Mouse (Mus musculus): ENCODE data around the gene Amn1. TPM values are rescaled to one million over a fixed set of nuclear protein-coding genes. Genes with fewer than 3 reads are reported as not detected.
"Not testable (repeated sequence)": the region's sequence is repeated elsewhere in the genome, so short reads cannot be mapped to it uniquely, and the experiment has no call there.

Gene Amn1
- 5.7 and 8.1 TPM in 2 replicates for polyA plus RNA-seq (2012; rRNA removed)

DNA sequence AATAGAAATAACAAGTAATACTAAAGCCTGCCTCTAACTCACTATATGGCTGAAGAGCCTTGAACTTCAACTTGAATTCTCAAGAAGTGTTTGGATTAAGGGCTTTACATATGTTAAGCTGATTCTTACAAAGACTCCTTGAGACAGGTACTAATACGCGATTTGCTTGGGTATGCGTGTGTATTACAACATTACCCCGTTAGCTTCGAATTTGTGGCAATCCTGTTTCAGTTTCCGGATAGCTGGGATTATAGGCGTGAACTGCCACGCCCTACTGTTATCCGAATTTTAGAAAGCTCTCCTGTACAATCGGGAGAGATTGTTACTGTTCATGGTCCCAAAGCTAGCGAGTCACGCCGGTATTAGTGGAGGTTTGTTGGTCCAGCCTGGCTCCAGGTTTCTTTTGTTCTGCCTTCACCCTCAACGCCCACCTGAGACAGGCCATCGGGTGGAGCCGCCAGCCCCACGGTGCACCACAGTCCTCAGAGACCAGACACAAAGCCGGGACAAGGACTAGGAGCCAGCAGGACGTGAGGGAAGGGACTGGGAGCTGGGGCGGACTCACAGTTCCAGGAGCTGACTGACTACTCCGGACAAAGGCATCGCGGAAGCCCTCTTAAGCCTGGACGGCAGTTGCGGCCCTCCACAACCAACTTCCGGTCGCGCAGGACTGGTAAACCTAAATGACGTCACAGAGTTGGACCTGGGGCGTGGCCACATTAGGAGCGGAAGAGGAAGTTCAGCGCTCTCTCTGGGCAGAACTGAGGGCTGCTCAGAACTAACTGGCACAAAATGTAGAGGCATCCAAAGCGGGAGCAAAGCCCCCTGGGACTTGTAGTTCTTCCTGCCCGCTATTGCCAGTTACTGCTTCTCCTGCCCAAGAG lies at the start of gene Amn1:
Gene Amn1, minus strand, starts transcription at position 672 of the 884 bp plus-strand sequence.
- DNase-seq (ENCODE audit: low read depth, low spot score), result peak; percentile 96
- WGBS, result 2% methylated on average over 34 of the region's 34 CpGs

DNA sequence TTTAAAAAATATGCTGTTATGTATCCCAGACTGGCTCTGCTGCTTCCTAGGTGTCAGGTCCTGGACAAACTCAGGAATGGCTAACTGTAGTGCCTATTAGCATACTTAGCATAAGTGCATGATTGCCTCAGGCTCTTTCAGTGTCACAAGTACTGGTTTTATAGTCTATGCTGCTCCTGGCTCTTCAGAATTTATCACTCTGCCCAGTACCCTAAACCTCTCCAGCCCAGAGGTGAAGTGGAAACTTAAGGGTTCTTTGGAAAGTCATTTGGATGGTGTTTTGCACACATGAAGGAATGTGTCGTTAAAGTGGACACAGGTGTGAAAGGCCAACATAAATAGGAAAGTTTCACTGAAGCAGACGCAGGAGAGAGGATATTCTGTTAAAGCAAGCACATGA lies 48.3 kb upstream of the Amn1 start:
- WGBS, result 78% methylated on average over 2 of the region's 2 CpGs

DNA sequence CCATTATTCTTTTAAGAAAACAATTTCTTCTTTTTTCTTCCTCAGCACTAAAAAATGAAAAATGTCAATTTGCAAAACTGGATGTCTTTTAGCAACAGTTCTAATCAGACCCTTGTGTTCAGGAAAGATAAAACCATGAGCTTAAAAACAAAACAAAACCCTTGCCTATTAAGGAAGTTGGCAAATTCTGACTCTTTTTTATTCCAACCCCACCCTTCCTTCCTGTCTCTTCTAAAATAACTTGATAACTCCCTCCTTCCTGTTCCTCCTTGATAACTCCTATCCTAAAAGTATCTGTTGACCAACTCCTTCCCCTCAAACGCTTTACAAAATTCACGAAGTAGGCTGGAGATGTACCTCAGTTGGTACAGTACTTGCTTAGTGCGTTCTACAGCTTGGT lies 45.4 kb upstream of the Amn1 start:
- no peak for DNase-seq (ENCODE audit: low read depth, low spot score)
- 87% methylated on average over 3 of the region's 3 CpGs for WGBS

More for the DNA sequence above, 48.3 kb upstream of the Amn1 start:
- no peak for DNase-seq (ENCODE audit: low read depth, low spot score)

DNA sequence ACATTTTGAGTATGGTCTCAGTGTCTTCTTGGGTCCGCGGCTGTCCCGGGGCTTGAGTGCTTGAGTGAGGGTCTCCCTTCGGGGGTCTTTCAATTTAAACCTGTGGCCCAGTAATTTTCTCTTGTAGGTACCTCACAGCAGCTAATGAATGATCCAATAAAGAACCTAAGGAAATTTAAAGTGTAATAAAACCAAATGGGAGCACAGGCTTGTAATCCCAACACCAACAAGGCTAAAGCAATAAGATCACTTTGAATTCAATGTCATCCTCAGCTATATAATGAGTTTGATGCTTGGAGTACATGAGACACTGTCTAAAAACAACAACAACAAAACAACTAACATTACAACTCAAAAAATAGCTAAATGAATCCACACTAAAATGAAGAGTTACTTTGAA lies 36.2 kb upstream of the Amn1 start:
- 90% methylated on average over 4 of the region's 4 CpGs for WGBS
- no peak for DNase-seq (ENCODE audit: low read depth, low spot score)

DNA sequence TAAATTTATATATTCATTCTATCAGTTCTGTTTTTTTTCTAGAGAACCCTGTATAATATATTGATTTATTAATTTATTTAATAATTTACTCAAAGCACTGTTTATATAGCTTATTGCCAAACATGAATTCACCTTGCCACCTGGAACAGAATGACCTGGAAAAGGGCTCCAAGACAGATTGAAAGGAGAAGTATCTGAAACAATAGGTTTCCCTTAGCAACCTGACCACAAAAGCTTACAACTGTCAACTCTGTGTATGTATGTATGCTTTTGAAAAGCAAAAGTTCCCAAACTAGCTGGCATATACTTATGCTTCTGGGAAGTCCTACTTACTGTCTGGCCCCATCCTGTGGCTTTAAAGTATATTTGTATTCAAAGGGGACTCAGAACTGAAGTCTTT lies 32.8 kb upstream of the Amn1 start:
- no peak for DNase-seq (ENCODE audit: low read depth, low spot score)

DNA sequence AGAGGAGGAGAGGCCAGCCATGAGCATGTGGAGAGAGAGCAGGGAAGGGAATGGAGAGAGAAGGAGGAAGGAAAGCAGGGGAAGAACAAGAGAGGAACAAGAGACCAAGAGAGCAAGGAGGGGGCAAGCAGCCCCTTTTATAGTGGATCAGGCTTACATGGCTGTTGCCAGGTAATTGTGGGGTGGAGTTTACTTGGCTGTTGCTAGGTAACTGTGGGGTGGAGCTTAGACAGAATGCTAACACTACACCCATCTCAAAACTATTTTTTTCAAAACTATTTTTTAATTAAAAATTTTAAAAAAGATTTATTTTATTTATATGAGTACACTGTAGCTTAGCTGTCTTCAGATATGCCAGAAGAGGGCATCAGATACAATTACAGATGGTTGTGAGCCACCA lies 10.1 kb upstream of the Amn1 start:
- no peak for DNase-seq (ENCODE audit: low read depth, low spot score)

DNA sequence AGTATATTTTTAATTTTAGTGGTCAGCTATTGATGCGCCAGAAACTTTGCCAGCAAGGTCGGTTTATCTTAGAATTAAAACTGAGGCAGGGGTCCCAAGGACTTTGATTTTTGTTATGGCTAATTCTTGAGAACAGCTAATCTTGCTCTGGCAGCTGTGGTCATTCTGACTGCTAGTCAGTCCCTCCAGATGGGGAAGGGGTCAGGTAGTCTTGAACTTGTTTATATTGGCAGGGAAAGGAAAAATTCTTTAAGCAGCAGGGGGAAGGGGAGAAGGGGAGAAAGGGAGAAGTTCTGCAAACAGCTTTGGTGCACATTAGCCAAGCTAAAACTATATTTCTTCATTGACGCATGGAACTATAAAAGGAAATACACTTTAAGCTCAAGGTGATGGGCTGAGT lies 8.6 kb upstream of the Amn1 start:
- WGBS, result 68% methylated on average over 3 of the region's 3 CpGs
- DNase-seq (ENCODE audit: low read depth, low spot score), result no peak

DNA sequence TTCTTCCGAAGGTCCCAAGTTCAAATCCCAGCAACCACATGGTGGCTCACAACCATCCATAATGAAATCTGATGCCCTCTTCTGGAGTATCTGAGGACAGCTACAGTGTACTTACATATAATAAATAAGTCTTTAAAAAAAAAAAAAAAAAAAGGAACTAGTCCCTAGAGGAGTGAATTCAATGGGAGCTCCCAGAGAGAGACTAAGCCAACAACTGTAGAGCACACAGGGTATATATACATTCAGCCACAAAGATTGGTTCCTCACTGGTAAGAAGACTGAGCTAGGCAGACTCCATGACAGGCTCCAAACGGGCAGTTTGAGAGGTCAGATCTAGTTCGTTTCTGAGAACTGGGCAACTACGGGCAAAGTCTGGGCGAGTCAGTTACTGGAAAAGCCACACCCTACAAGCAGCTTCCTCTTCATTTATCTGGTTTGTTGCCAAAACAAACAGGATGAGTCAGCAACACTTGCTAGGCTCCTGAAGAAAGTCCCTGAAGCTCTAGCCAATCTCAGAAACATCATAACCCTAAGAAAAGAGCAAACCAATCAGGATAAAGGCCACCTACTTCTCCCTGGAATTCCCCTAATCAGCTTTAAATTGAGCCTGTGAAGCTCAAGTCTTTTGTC lies 4.9 kb upstream of the Amn1 start:
- 33% methylated on average over 5 of the region's 5 CpGs for whole genome bisulfite sequencing
- DNase-seq (ENCODE audit: low read depth, low spot score), result peak; percentile 99

DNA sequence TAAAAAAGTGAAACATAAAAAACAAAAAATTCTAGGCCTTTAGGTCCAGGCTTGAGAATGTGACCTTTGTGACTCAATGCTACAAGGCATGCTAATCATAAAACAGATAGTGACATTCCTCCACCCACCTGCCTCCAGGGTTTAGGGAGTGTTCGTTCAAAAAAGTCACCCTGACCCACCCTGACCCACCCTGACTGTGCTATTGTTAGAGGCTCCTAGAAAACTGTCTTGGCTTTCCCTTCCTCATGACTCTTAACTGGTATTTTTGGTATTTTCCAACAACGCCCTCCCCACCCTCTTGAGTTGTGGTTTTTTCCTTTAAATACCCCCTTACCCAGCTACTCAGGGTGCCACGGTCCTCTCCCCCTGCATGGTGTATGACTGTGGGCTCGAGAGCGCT lies 3.4 kb upstream of the Amn1 start:
- WGBS, result 75% methylated on average over 5 of the region's 5 CpGs
- not testable (repeated sequence) for DNase-seq (ENCODE audit: low read depth, low spot score)

DNA sequence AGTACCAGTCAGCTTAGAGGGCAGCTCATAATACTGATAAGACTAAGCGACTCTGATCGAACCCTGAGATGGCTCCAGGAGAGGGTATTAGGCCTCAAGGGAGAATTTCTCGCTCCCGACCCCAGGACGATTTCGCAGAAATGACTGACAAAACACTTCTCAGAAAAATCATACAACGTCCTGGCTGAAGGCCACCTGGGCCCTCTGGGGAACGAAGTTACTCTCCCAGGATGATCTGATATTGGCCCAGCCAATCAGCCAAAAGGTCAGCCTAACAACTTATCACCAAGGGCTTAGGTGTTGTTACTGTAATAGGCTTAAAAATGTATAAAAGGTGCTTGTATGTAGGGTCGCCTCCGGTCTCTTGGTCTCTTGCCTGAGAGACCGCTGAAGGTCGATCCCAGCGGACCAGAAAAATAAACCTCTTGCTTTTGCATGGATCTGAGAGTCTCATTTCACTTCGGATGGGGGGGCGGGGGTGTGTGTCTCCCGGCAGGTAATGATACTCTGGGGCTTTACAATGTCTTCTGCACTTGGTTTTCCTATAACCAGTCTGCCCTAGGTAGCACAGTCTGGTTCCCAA lies 919 bp upstream of the Amn1 start:
- no peak for DNase-seq (ENCODE audit: low read depth, low spot score)
- WGBS, result 97% methylated on average over 16 of the region's 16 CpGs

DNA sequence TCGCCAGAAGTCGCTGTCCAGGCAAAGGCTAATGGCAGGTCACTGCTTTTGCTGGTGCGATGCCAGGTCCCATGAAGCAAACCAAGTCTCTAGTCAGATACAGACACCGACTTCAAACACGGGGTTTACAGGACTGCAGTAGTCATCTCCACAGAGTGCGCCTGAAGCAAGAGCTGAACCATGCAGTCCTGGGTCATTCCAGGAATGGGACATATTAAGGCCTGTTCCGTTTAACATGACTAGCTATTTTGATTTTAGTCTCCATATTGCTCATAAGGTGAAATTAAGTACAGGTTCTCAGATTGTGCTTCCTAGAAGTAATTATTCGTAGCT lies 379 bp upstream of the Amn1 start:
- 30% methylated on average over 8 of the region's 8 CpGs for WGBS
- DNase-seq (ENCODE audit: low read depth, low spot score), result no peak

DNA sequence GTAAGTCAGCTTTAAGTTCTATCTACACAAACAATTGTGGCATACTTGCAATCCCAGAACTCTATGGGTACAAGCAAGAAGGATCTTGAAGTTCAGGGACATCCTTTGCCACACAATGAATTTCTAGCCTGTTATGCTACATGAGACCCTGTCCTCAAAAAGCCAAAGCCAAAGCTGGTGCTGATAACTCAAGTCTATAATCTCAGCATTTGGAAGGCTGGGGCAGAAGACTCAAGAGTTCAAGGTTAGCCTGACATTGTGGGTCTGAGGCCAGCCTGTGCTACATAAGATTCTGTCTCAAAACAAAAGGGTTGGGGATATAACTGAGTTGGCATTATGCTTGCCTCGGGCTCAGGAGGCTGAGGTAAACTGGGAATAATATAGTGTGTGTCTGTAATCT lies 1.1 kb downstream of the Amn1 start:
- DNase-seq (ENCODE audit: low read depth, low spot score), result no peak
- WGBS, result 35% methylated on average over 1 of the region's 1 CpGs

DNA sequence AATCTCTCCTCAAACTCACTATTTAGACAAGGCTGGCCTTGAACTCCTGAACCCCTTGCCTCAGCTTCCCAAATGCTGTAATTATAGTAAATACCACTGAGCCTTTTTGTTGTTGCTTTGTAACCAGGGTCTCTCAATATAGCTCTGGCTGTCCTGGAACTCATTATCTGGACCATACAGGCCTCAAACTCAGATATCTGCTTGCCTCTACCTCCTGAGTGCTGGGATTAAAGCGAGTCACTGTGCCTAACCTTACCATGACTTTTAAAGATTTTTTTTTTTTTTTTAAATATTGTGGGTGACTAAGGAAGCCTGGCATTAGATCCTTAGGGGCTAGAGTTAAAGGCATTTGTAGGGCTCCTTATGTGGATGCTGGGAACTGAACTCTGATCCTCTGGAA lies 4.5 kb downstream of the Amn1 start:
- 96% methylated on average over 1 of the region's 1 CpGs for WGBS
- no peak for DNase-seq (ENCODE audit: low read depth, low spot score)

DNA sequence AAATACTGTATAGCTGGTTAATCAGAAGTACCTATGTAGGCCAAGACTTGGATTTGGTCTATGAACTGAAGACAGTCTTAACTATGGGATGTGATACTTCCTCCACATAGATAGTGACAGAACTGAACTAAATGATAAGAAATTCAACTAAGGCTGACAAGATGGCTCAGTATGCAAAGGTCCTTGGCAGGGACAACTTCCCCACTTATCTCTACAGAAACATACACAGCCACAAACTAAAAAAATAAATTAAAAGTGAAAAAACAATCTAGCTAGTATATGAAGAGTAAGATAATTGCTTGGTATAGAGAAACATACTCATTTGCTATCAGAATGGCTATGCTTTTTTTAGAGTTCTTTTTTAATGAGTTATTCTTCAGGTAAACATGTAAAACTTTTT lies 9.4 kb downstream of the Amn1 start:
- DNase-seq (ENCODE audit: low read depth, low spot score), result no peak

DNA sequence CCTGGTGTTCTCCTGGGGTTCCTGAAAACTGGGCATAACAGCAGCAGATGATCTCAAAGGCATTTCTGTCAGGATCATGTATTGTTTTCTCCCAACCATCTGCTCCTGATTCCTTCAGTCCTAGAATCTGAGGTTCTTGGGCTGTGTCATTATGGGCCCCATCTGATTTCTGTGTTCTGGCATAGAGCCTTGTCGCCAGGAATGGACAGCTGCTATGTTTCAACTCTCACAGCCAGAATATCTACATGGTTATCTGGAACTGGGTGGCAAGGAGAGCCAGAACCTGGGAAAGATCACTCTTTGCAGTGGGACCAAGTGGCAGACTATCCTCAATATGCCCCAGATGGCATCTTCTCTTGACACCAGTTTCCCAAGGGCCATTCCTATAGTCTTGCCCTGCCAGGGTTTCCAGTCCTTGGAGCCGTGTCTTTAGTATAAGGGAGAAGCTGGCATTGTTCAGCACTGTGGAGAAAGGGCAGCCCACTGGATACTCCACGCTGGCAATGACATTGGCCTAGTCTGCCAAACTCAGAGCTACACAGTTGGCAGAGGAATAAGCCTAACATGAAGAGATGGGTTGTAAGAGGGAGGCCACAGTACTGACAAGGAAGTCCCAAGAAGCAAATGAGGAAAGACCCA lies 13.5 kb downstream of the Amn1 start:
- 71% methylated on average over 3 of the region's 3 CpGs for WGBS
- no peak for DNase-seq (ENCODE audit: low read depth, low spot score)

DNA sequence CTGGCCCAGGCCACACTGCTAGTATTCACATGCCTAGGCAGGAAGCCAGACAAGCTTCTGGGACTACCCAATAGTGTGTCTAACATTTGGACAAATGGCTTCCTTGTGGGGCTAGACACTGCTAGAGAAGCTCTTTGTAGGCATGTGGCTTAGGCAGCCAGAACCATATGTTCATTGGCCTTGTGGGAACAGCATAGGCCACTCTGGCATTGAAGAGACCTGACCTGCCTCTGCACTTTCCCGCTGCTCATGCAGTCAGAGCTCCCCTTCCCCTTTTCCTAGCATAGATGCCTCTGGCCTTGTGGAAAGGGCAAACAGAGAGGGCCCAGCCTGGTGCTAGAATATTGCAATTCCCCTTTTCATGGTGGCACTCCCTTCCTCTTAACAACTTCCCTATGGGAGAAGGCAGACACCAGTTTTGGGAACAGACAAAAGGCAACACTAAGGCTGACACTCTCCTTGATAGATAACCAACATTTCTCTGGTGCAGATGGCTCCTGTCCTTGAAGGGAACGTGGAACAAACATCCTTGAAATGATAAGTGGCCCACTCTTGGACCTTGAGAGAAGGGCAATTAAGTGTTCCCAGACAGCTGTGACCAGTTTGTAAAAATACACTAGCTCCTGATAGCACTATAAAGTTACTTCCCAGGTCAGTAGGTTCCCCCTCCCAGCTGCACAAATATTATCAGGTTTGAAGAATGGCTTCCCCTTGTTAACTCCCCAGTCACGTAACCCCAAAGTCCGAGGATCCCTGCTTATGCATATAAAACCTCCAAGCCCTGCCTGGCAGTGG lies 14.5 kb downstream of the Amn1 start:
- 24% methylated on average over 4 of the region's 4 CpGs for WGBS
- DNase-seq (ENCODE audit: low read depth, low spot score), result no peak

DNA sequence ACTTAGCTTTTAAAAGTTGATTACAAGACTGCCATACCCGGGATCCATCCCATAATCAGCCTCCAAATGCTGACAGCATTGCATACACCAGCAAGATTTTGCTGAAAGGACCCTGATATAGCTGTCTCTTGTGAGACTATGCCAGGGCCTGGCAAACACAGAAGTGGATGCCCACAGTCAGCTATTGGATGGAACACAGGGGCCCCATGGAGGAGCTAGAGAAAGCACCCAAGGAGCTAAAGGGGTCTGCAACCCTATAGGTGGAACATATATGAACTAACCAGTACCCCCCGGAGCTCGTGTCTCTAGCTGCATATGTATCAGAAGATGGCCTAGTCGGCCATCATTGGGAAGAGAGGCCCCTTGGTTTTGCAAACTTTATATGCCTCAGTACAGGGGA lies 18.5 kb downstream of the Amn1 start:
- not testable (repeated sequence) for DNase-seq (ENCODE audit: low read depth, low spot score)
- WGBS, result 94% methylated on average over 4 of the region's 4 CpGs

DNA sequence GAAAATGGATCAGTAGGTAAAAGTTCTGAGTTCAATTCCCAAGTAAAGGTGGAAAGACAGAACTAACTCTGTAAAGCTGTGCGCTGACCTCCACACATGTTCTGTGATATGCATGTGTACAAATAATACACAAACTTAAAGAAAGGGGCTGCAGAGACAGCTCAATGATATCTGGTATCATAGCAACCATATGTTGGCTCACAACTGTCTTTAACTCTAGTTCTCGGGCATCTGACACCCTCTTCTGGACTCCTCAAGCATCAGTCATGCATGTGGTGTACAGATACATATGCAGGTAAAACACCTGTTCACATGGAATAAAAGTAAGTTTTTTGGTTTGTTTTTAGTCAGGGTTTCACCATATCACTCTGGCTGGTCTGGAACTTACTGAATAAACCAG lies 20.1 kb downstream of the Amn1 start:
- WGBS, result 97% methylated on average over 2 of the region's 2 CpGs
- DNase-seq (ENCODE audit: low read depth, low spot score), result no peak

DNA sequence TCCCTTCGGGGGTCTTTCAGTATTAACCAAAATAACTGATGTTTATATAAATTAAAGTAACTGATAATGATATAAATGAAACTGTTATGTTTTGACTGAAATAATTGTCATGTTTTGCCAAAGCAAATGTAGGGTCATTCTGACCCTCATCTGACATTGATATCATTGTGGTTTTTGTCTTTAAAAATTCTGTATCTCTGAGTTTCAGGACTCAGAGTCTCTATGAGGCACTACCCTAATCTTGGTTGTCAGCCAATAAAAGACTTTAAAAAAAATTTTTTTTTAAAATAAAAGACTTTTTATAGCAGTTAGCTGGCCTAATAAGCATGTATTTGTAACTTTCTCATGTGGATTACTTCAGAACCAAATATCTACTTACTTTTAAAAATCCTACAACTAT lies 20.8 kb downstream of the Amn1 start:
- DNase-seq (ENCODE audit: low read depth, low spot score), result no peak
- WGBS, result 100% methylated on average over 1 of the region's 1 CpGs

DNA sequence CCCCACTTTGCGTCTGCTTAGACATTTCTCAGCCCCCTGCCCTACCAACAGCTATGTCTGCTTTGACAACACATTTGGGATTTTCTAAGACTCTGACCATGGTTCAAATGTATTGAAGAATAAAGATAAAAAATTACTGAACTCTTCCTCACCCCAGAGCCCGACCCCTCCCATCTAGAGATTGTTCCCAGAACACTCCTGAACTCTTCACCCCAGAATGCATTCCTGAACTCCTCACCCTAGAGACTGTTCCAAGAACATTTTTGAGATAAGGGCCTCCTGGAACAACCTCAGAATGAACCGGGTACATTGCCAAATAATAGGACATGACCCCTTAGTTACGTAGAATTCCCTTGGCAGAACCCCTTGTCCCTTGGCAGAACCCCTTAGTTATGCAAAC lies 21.5 kb downstream of the Amn1 start:
- not testable (repeated sequence) for DNase-seq (ENCODE audit: low read depth, low spot score)
- 62% methylated on average over 3 of the region's 4 CpGs for WGBS
